Mouse (Mus musculus) stomach, embryonic 15.5 days (tissue): ENCODE results near the gene Nudt3. TPM values are rescaled to one million over a fixed set of nuclear protein-coding genes. Genes with fewer than 3 reads are reported as not detected.
A peak's percentile ranks its signal among the peaks of the same experiment; 100 is the strongest.

Experiments
- ATAC-seq: fragments of 200-750 bp; cut with Nextera tagmentation; 2 replicates; pipeline ENCODE4 v1.8.0; 2017; ENCODE audit warnings: low read depth, moderate number of reproducible peaks, moderate TSS enrichment; ENCODE audit not compliant: insufficient read depth, low FRiP score
- H3K27ac ChIP-seq: fragments of 300-500 bp; sonication (generic); 2 replicates; pipeline ENCODE4 v1.5.1; 2015; ENCODE audit warnings: mild to moderate bottlenecking, inconsistent platforms
- H3K27me3 ChIP-seq: fragments of 300-500 bp; sonication (generic); replicated peaks from 2 replicates; pipeline ENCODE4 v1.6.1; 2015; ENCODE audit warnings: inconsistent platforms
- H3K36me3 ChIP-seq: fragments of 300-500 bp; sonication (generic); 2 replicates; pipeline ENCODE4 v1.6.1; 2015; ENCODE audit warnings: inconsistent platforms
- H3K4me1 ChIP-seq: fragments of 300-500 bp; sonication (generic); 2 replicates; pipeline ENCODE4 v1.6.1; 2015; ENCODE audit warnings: inconsistent platforms
- H3K4me2 ChIP-seq: fragments of 300-500 bp; sonication (generic); 2 replicates; pipeline ENCODE4 v1.6.1; 2015; ENCODE audit warnings: mild to moderate bottlenecking, inconsistent platforms
- H3K4me3 ChIP-seq: fragments of 300-500 bp; sonication (generic); replicated peaks from 2 replicates; pipeline ENCODE4 v1.5.1; 2015; ENCODE audit warnings: inconsistent platforms
- H3K9ac ChIP-seq: fragments of 300-500 bp; sonication (generic); 2 replicates; pipeline ENCODE4 v1.6.1; 2015; ENCODE audit warnings: inconsistent platforms
- H3K9me3 ChIP-seq: fragments of 300-500 bp; sonication (generic); 2 replicates; pipeline ENCODE4 v1.6.1; 2016; ENCODE audit warnings: inconsistent platforms
- WGBS: fragments of 180-500 bp; shearing (Covaris S2); methylation state at CpG from one replicate; pipeline ENCODE4 v1.1.7; 2015; 5-methylcytosine and 5-hydroxymethylcytosine counted together
- polyA plus RNA-seq: library from polyadenylated mRNA; unstranded; fragments of >200 nt; fragmentation: Nextera tagmentation; extraction: Ambion mirVana; gene quantifications from 2 replicates; pipeline ENCODE4 v1.2.1, GENCODE M21; 2015

Nudt3 gene
- polyA plus RNA-seq, 1 experiment from 2014 or later: 79.3 TPM

DNA sequence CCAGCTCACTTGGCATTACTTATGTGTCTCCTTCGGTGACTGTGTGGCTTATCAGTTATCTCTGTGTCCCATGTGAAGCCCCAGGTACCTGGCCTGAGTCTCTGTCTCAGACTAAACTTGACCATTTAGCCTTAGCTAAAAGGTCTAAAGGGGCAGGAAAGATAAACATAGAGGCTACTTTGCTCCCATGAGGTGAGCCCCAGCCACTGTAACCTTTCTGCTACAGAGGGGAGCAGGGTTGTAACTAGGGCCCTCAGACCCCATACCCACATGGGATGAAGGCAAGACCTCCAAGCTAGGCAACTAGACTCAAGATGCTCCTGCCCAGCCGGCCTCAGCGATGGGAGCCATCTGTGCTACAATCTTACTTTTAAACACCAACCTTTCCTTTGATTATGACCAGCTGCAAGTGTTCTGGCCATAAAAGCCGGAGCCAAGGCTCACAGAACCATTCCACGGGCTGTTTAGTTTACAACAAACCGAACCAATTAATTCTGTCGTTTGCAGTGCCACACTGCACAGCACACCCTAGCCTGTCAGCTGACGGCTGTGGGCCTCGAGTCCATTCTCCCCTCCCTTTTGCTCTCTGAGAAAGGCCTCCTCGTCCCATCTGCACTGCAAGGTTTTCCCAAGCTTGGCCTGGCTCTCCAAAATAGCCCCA is 48.0 kb downstream of the Nudt3 start:
- Histone ChIP-seq H3K4me3 (no peak overlapping the region), H3K4me2 (no peak overlapping the region), H3K36me3 (peaks cover 14% of the 10 kb centered on the region), H3K27ac (no peak overlapping the region), H3K27me3 (no peaks in the 10 kb centered on the region), H3K9ac (no peak overlapping the region), H3K9me3 (no peaks in the 10 kb centered on the region), H3K4me1 (0 out of 2 replicates have a peak, but pooled peaks cover 6% of the 10 kb centered on the region)
- no peak for ATAC-seq
- 61% methylated on average over 10 of the region's 10 CpGs for WGBS

DNA sequence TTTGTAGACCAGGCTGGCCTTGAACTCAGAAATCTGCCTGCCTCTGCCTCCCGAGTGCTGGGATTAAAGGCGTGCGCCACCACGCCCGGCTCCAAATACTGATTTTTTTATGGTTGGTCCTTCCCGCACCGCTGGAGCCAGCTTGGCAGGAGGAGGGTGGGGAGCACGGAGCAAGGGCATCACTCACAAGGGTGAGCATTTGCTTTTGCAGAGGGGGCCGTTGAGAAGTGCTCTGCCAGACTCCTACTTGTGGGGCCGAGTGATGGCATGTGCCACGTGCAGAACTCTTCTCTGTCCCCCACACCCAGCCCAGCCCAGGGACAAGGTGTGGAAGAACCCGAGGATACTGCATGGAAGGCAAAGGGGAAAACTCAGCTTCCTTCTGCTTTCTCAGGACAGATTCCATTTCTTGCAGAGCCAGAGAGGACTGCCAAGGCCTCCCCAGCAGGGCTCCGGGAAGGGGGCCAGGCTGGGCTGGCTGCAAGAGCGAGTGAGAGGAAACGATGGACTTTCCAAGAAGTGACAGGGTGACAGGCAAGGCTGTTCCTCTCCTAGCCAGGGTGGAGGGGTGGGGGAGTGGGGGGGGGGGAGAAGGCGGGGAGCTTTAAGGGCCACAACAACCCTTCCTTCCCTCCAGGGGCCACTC is 48.7 kb downstream of the Nudt3 start:
- no peak for ATAC-seq
- H3K9ac ChIP-seq: no peak overlapping the region
- 0 out of 2 replicates have a peak, but pooled peaks cover 6% of the 10 kb centered on the region for H3K4me1 ChIP-seq
- H3K27ac ChIP-seq: no peak overlapping the region
- no peak overlapping the region for H3K4me3 ChIP-seq
- H3K36me3 ChIP-seq: peaks cover 10% of the 10 kb centered on the region
- no peak overlapping the region for H3K4me2 ChIP-seq
- 86% methylated on average over 16 of the region's 16 CpGs for WGBS
- H3K9me3 ChIP-seq: no peaks in the 10 kb centered on the region
- H3K27me3 ChIP-seq: no peaks in the 10 kb centered on the region

DNA sequence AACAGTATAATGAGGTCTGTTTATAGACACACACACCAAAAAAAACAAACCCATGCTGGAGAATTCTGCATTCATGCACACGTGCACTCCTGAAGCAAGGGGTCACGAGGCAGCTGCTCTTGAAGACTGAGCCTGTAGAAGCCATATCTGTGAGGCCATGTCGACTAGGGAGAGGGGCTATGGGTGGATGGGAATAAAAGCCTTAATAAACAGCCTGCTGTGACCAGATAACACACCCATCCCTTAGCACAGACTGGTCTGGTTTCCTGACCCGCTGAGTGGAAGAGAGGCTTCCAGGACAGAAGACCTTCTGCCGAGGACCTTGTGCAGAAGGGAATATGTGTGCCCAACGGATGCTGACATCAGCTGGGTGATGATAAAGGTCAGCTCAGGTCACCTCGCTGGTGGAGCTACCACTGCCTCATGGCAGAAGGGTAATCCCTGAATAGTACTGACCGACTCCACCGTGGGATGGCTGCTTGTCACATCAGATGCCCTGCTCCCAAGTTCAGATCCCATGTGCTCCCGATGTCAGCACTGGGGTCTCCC is 49.4 kb downstream of the Nudt3 start:
- Histone ChIP-seq H3K27ac (no peak overlapping the region), H3K27me3 (no peaks in the 10 kb centered on the region), H3K36me3 (peaks cover 7% of the 10 kb centered on the region; the same call in 1 of the 2 replicates), H3K9me3 (no peaks in the 10 kb centered on the region), H3K9ac (no peak overlapping the region), H3K4me3 (no peak overlapping the region), H3K4me1 (0 out of 2 replicates have a peak, but pooled peaks cover 6% of the 10 kb centered on the region), H3K4me2 (no peak overlapping the region)
- WGBS: 74% methylated on average over 10 of the region's 10 CpGs
- no peak for ATAC-seq

DNA sequence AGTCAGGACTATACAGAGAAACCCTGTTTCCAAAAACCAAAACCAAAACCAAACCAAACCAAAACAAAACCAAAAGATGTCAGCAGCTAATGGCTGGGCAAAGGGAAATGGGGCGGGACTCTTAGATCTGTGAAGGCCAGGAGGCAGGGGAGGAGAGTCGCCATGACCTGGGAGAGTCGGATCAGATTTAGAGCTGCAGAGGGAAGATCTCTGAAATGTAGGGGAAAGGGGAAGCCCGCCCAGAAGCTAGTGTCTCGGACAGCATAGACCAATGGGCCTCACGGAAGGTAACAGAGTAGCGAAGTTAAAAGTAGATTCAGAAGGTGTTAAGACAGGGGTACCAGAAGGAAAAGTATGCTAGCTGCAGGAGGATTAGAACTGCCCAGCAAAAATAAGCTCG is 52.0 kb downstream of the Nudt3 start:
- Histone ChIP-seq H3K4me1 (0 out of 2 replicates have a peak, but pooled peaks cover 9% of the 10 kb centered on the region), H3K9me3 (no peaks in the 10 kb centered on the region), H3K9ac (no peak overlapping the region), H3K27ac (no peak overlapping the region), H3K36me3 (no peaks in the 10 kb centered on the region; the same call in 1 of the 2 replicates), H3K27me3 (no peaks in the 10 kb centered on the region), H3K4me3 (no peak overlapping the region), H3K4me2 (no peak overlapping the region)
- no peak for ATAC-seq
- 71% methylated on average over 8 of the region's 8 CpGs for WGBS

DNA sequence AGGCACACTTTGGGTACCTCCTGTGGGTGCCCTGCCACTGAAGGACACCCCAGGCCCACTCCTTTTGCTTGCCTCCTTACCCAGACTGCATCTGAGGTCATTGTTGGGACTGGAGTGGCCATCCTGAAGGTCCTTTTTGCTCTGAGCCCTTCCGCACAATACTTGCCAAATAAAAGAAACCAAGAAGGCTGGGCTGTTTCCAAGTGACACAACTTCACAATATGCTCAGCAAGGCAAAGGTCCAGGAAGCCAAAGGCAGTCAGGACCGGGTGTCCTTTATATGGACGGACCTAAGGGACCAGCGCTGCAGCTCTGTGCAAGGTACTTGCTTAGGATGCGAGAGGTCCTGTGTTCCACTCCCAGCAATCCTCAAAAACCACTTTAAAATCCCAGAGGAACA is 55.1 kb downstream of the Nudt3 start:
- ATAC-seq: no peak
- no peaks in the 10 kb centered on the region for H3K27me3 ChIP-seq
- 88% methylated on average over 5 of the region's 5 CpGs for WGBS
- H3K4me1 ChIP-seq: peaks cover 16% of the 10 kb centered on the region; the same call in 1 of the 2 replicates
- no peaks in the 10 kb centered on the region; the same call in 1 of the 2 replicates for H3K36me3 ChIP-seq
- H3K9me3 ChIP-seq: no peaks in the 10 kb centered on the region
- H3K9ac ChIP-seq: no peak overlapping the region
- no peak overlapping the region for H3K4me3 ChIP-seq
- no peak overlapping the region for H3K4me2 ChIP-seq
- no peak overlapping the region for H3K27ac ChIP-seq

DNA sequence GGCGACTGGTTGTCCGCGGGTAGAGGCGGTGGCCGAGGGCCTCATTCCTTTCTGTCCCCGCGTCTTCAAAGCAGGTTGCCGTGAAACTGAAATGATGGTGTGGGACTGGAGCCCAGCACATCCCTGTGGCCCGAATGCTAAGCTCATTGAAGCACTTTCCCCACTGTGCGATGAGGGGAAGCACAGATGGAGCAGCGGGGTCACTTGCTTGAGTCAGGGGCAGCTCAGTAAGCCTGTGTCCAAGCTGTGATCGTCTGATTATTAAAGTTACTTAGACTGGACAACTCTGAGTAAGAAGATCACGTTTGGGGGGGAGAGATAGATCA is 57.4 kb downstream of the Nudt3 start:
- no peaks in the 10 kb centered on the region for H3K9me3 ChIP-seq
- WGBS: under 1% methylated on average over 13 of the region's 13 CpGs
- no peak for ATAC-seq
- H3K4me3 ChIP-seq: peak overlapping the region; percentile 68
- H3K4me2 ChIP-seq: peak overlapping the region; percentile 97
- 0 out of 2 replicates have a peak overlapping the region, but pooled peaks have one; percentile 4 for H3K9ac ChIP-seq
- no peaks in the 10 kb centered on the region for H3K27me3 ChIP-seq
- H3K4me1 ChIP-seq: peaks cover 21% of the 10 kb centered on the region
- no peaks in the 10 kb centered on the region for H3K36me3 ChIP-seq
- no peak overlapping the region for H3K27ac ChIP-seq

DNA sequence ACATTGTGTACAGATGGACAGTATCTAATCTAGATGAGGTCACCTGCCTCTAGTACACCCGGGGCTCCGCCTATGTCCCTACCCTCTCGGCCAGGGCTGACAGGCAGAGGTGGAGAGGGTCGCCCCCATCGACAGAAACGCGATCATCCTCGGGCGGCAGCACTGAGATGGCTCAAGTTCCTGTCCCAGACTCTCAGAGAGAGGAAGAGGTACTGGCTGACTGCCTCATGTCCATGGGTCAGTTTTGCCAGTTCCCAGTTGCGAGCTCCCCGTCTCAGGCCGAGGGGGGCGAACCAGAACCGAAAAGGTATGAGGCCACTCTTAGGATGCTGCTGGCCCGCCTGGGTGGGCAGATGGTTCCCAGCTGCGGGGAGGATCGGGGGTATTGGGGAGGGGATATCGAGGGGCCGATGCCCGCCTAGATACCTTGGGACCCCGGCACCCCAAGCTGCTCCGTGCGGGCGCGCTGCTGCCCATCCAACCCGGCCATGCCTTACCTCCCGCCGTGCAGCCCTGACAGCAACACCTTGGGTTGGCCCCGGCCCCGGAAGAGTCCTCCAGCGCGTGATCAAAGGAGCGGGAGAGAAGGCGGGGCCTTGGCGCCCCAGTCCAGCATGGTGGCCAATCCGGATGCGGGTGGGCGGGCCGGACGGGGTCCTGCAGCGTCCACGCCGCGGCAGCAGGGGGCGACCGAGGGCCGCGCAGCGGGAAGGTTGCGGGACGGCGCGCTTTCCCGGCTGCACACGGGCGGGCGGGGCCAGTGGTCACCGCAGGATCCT is 57.9 kb downstream of the Nudt3 start, which contains the start of gene AI413582:
Gene AI413582 (minus strand): TSS at position 594 of the 779 bp plus-strand sequence.
- H3K9ac ChIP-seq: peak within 1 kb of the TSS; percentile 51
- peak; percentile 92 for ATAC-seq
- peak within 1 kb of the TSS; percentile 68 for H3K4me3 ChIP-seq
- H3K4me1 ChIP-seq: peaks cover 21% of the 10 kb centered on the region
- WGBS: under 1% methylated on average over 58 of the region's 58 CpGs
- no peaks in the 10 kb centered on the region for H3K27me3 ChIP-seq
- peak within 1 kb of the TSS; percentile 27; the same call in 1 of the 2 replicates for H3K27ac ChIP-seq
- H3K9me3 ChIP-seq: no peaks in the 10 kb centered on the region
- peak within 1 kb of the TSS; percentile 97 for H3K4me2 ChIP-seq
- H3K36me3 ChIP-seq: no peaks in the 10 kb centered on the region

DNA sequence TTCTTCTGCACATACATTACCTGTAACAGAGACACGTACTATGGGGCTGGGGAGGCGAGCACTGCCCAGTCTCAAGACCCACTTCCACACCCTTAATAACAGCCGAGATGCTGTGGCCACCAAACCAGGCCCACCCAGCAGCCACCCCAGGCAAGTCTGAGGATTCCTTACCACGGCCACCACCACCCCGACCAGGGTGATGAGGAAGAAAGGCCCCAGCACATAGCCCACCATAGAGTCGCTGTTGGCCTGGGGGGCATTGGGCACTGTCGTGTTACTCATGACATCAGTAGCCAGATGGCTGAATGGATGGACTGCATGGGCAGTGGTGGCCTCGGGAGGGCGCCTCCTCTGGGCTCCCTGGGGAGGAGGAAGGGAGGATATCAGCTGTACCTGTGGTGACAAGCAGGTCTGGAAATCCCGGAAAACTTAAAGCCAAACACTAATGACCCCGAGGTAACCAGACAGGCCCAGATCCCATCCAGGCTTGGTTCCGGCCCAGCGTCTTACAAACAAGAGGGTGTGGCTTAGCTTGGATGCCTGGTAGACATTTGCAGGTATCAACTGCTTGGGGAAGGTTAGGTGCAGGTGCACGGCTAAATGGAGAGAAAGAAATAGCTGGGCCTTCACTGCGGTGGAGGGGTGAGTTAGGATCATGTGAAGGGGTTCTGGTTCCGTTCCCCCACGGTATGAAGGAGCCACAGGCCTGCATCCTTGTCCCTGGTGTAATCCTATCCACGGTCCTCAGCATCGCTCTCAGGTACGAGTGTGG is 58.7 kb downstream of the Nudt3 start:
- Histone ChIP-seq H3K4me1 (peaks cover 21% of the 10 kb centered on the region), H3K4me2 (peak overlapping the region; percentile 97), H3K36me3 (no peaks in the 10 kb centered on the region), H3K9me3 (no peaks in the 10 kb centered on the region), H3K9ac (peak overlapping the region; percentile 51; the same call in 1 of the 2 replicates), H3K4me3 (peak overlapping the region; percentile 68), H3K27ac (no peak overlapping the region), H3K27me3 (no peaks in the 10 kb centered on the region)
- 16% methylated on average over 20 of the region's 20 CpGs for whole genome bisulfite sequencing
- ATAC-seq: no peak

DNA sequence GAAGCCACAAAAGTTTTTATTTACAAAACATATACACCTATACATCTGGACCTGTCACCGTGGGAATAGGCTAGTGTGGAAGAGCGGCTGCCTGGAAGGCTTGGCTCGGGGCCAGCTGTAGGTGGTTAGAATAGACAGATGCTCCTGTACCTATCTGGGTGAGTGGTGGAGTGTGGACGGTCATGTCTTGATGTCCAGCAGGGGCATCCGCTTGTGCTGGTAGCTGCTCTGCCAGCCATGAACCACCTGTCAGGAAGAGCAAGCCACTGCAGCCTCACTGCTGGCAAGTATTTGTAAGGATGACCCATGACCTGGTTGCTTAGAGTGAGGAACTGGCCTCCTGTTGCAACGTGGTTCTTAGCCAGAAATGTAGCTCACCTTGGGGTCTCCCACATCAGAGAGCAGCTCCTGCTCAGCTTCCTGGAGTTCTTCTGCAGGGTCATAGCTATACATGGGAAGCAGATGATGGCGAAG is 59.5 kb downstream of the Nudt3 start:
- H3K4me3 ChIP-seq: no peak overlapping the region
- H3K4me2 ChIP-seq: no peak overlapping the region
- ATAC-seq: no peak
- no peak overlapping the region for H3K9ac ChIP-seq
- H3K4me1 ChIP-seq: peaks cover 23% of the 10 kb centered on the region
- no peaks in the 10 kb centered on the region for H3K9me3 ChIP-seq
- no peak overlapping the region for H3K27ac ChIP-seq
- H3K36me3 ChIP-seq: no peaks in the 10 kb centered on the region
- WGBS: 48% methylated on average over 7 of the region's 7 CpGs
- no peaks in the 10 kb centered on the region for H3K27me3 ChIP-seq

DNA sequence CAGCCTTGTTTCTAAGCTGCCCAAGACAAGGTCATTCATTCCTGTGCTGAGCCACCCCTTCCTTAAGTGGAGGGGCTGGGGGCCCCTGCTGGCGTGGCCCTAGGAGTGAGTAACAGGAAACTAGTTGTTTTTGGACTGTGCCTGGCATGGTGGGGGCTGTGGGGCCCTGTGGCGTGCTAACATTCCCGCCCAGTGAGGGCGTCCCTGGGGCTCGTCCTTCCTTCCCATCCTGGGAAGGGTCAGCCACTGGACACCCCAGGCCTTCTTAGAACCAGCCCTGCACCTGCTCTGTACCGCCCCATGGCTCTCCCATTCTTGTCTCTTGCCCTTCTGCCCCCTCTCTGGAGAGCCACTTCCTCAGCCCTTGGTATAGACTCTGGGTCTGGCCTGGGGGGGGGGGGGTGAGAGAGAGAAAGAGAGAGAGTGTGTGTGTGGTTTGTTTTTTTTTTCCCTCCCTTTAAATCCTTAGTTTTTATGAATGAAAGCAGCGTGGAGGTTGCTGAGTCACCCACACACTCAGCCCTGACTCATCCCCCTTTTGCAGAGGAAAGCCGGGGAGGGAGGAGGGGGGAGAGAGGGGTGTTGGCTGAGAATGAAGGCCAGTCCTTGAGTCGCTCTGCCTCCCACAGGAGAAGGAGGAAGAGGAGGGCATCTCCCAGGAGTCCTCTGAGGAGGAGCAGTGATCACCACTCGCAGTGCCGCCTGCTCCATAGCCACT is 61.3 kb downstream of the Nudt3 start:
- no peak overlapping the region for H3K9ac ChIP-seq
- H3K36me3 ChIP-seq: no peaks in the 10 kb centered on the region
- ATAC-seq: no peak
- H3K27ac ChIP-seq: no peak overlapping the region
- H3K4me3 ChIP-seq: no peak overlapping the region
- WGBS: 59% methylated on average over 10 of the region's 11 CpGs
- H3K4me2 ChIP-seq: no peak overlapping the region
- H3K9me3 ChIP-seq: no peaks in the 10 kb centered on the region
- H3K27me3 ChIP-seq: no peaks in the 10 kb centered on the region
- peaks cover 33% of the 10 kb centered on the region for H3K4me1 ChIP-seq
